Mouse (Mus musculus) kidney, postnatal 36 days (tissue): Measurements from ENCODE around the gene Acin1.
A peak's percentile ranks its signal among the peaks of the same experiment; 100 is the strongest.

Experiments used
- DNase-seq, 2 experiments: peaks; one replicate each; pipeline ENCODE4 v3.0.0; 2021 to 2022; ENCODE audit warnings: mixed read lengths in 2 of 2

Gene Acin1

DNA sequence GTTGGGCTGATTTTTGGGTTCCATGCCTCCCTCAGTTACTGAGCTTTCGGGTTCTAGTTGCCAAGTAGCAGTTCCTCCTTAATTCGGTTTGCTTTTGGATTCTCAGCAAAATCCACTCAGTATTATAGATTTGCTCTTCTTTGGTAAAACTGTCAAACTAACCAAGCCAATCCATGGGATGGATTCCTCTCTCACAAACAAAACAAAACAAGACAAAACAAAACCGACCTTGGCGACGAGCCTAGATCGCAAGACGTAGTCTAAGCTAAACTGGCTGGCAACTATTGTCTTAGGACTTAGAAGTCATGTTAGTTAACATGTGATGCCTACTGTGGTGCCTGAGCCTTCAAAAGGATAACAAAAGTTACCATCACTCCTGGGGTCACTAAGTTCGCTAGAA, 83.0 kb downstream of the Acin1 start:
- no peak for DNase-seq

DNA sequence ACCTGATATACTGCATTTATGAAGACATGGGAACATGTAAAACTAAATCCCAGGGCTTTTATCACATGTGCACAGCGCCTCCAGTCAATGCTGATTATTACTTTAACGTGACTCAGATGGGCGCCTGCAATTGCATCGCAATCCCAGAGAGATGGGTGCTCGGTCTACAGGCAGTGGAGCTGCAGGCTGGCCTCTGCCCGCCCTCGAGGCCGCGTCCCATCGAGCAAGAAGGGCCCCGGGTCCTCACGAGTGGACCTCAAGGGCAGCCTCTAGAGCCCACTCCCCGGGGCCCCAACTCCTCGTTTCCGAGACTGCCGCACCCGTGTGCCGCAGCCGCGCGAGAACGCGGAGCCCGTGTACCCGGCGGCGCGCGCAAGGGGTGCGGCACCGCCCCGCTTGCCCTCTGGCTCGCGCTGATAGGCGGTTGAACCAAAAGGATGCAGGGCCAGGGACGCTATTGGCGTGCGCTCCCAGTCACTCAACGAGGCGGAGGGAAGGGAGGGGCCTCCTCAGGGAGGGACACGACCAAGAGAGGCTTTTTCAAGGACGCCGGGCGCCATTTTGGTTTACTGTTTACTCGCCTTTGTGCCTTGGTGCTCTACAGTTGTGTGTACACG, 83.6 kb downstream of the Acin1 start:
- DNase-seq, result peak; percentile 97 to 98

DNA sequence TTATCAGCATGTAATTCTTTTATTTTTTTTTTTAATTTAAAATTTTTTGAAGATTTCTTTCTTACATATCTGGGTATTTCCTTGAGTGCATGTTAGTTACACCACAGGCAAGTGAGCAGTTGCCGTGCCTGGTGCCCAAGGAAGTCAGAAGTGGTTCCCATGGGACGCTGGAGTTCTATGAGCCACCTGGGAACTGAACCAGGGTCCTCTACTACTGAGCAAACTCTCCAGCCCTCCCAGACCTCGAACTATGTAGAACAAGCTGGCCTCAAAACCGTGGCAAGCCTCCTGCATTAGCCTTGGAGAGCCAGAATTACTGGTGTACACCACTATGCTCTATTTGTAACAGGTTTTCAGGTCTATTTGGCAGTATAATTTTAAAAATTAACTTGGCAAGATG, 84.1 kb downstream of the Acin1 start:
- peak in 1 of 2 experiments; percentile 14 for DNase-seq

DNA sequence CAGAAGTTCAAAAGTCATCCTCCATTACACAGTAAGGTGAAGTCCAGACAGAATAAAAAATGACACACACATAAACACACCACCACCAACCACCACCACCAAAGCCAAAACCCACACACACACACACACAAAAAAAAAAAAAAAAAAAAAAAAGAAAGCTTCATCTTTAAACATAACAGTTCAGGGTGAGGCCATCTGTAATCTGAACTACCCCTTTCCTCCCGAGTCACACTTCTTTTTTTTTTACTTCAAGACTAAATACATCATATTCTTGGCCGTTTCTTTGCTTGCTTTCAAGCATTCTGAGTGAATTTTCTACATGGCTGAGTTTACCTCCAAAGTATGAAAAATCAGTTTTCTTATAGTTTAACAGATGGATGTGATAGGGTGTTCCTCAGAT, 85.1 kb downstream of the Acin1 start:
- no peak for DNase-seq

DNA sequence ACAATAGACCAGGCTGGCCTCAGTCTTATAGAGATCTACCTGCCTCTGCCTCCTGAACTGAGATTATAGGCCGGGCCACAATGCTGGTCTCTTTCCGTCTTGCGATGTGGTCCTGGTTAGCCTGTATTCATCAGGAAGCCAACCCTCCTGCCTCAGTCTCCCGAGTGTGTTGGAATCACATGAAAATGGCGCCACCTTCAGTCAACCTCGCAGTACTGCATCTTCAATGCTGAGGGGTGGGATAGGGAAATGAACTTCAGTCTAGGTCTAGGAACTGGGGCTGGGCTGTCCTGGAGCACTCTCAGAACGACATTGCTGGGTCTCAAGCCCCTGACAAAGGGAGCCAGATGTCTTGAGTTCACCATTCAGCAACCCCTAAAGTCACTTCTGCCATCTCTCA, 89.6 kb downstream of the Acin1 start:
- peak in 1 of 2 experiments; percentile 44 for DNase-seq

DNA sequence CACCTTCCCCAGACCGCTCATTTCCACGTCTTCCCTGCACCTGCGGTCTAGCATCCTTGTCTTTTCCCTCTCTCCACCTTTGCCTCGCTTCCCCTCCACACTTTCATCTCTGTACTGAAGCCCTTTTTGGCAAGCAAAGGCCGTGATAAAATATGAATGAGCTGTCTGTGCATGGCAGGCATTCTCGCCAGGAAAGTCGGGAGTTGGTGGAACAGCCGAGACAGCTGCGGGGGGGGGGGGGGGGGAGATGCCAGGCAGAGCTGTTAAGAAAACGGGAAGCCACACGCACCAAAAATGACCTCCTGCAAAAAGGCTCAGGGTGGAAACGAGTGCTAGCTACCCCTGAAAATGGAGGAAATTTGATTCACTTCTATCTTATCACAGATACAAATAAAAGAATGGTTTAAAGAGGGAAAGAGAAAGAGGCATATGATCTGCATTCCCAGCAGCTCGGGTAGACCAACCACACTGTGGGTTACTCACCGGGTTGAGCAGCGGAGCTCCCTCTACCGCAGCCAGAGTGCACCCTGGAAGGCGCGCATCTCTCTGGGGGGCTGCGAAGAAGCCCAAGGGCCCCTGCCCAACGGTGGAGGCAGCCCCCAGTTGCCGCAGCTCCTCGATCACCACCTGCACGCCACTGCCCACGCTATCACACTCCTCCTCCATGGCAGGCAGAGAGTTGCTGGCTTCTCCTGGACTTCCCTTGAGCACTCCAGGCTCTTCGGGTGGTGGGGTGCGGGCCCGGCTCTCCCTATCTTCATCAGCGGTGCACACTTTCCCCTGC, 91.9 kb downstream of the Acin1 start:
- no peak for DNase-seq

DNA sequence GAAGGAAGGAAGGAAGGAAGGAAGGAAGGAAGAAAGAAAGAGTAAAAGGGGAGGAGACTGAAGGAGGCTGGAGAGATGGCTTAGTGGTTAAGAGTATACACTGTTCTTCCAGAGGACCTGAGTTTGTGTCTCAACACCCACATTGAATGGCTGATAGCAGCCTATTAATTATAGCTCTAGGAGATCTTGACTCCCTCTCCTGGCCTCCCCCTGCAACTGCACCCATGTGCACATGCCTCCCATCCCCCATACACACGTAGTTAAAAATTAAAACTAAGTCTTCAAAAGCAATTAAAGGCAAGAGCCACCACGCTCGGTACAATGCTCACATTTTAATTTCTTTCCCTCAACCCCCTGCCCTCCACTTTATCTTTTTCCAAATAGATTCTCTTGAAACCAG, 92.7 kb downstream of the Acin1 start:
- no peak for DNase-seq

DNA sequence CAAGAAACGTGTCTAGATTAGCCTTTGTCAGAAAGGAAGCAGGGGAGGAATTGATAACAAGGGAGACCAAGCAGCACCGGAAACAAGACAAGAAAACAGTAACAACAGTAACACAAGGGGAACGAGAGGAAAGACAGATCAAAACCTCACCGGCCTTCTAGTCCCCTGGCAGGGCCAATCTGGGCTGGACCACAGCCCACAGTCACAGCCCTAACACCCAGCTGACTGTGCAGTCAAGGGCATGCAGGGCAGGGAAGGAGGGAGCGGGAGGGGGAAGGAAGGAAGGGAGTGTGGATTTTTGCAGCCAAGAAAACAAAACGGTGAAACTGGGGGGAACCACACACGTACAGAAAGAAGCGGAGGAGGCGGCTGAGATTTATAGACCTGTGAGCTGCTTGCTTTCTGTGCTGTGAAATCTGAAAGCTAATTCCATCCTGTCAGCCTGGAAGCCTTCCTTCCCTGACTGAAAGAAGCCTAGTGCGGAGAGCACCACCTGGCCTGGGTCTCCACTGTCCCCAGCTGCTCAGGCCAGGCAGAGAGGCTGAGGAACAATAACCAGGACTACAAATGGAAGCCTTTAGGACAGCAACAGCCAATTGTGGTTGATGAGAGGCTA, 94.3 kb downstream of the Acin1 start:
- DNase-seq, result peak; percentile 33 to 60
